Mouse (Mus musculus) testis, adult 2 months (tissue): ENCODE results near the gene Tctn1.

Source experiments
- CTCF ChIP-seq: fragments of 200-500 bp; IDR thresholded peaks from 2 replicates; pipeline ENCODE4 v1.5.1; 2012; ENCODE audit warnings: low read depth, mild to moderate bottlenecking, inconsistent platforms, low read length, moderate library complexity; ENCODE audit not compliant: control insufficient read depth, insufficient read depth, insufficient replicate concordance
- POLR2A ChIP-seq: fragments of 200-500 bp; IDR thresholded peaks from 2 replicates; pipeline ENCODE4 v1.6.1; 2012; ENCODE audit warnings: low read depth, mild to moderate bottlenecking, inconsistent platforms, low read length, moderate library complexity; ENCODE audit not compliant: control insufficient read depth

DNA sequence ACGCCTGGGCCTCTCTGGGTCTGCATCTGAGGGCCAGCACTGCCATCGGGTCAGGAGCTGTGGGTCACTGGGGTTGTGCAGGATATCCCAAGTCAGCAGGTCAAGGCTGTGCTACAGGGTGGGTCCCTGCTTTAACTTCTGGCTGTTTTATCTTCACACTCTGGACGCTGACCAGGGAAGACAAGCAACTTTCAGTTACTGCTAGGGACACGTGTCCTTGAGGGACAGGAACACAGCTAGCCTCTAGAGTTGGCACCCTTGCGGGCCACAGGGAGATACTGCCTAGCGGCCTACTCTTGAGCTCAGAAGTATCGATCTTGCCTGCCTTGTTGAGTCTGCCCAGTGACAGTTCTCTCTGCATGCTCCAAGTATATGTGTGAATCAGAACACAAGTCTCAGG lies 24.6 kb downstream of the Tctn1 start:
- TF ChIP-seq CTCF (no peak), POLR2A (no peak)
